Mouse (Mus musculus) stomach, embryonic 15.5 days (tissue): ENCODE measurements at regions not wholly inside any gene's neighbourhood (a gene's known extent, or its start where the extent isn't known, plus 50 kb on each side); places are given as distances from the start of the nearest gene placed in this dataset. TPM values are rescaled to one million over a fixed set of nuclear protein-coding genes. Genes with fewer than 3 reads are reported as not detected.

Experiments used
- ATAC-seq: fragments of 200-750 bp; cut with Nextera tagmentation; 2 replicates; pipeline ENCODE4 v1.8.0; 2017; ENCODE audit warnings: low read depth, moderate number of reproducible peaks, moderate TSS enrichment; ENCODE audit not compliant: insufficient read depth, low FRiP score
- H3K27ac ChIP-seq: fragments of 300-500 bp; sonication (generic); 2 replicates; pipeline ENCODE4 v1.5.1; 2015; ENCODE audit warnings: mild to moderate bottlenecking, inconsistent platforms
- H3K27me3 ChIP-seq: fragments of 300-500 bp; sonication (generic); replicated peaks from 2 replicates; pipeline ENCODE4 v1.6.1; 2015; ENCODE audit warnings: inconsistent platforms
- H3K36me3 ChIP-seq: fragments of 300-500 bp; sonication (generic); 2 replicates; pipeline ENCODE4 v1.6.1; 2015; ENCODE audit warnings: inconsistent platforms
- H3K4me1 ChIP-seq: fragments of 300-500 bp; sonication (generic); 2 replicates; pipeline ENCODE4 v1.6.1; 2015; ENCODE audit warnings: inconsistent platforms
- H3K4me2 ChIP-seq: fragments of 300-500 bp; sonication (generic); 2 replicates; pipeline ENCODE4 v1.6.1; 2015; ENCODE audit warnings: mild to moderate bottlenecking, inconsistent platforms
- H3K4me3 ChIP-seq: fragments of 300-500 bp; sonication (generic); replicated peaks from 2 replicates; pipeline ENCODE4 v1.5.1; 2015; ENCODE audit warnings: inconsistent platforms
- H3K9ac ChIP-seq: fragments of 300-500 bp; sonication (generic); 2 replicates; pipeline ENCODE4 v1.6.1; 2015; ENCODE audit warnings: inconsistent platforms
- H3K9me3 ChIP-seq: fragments of 300-500 bp; sonication (generic); 2 replicates; pipeline ENCODE4 v1.6.1; 2016; ENCODE audit warnings: inconsistent platforms
- WGBS: fragments of 180-500 bp; shearing (Covaris S2); methylation state at CpG from one replicate; pipeline ENCODE4 v1.1.7; 2015; 5-methylcytosine and 5-hydroxymethylcytosine counted together
- microRNA-seq: library from miRNA; unstranded; fragments of <30 nt; microRNA quantifications from one replicate; pipeline ENCODE4, GENCODE M21; 2016

- H3K9ac ChIP-seq, result no peak overlapping the region
- no peaks in the 10 kb centered on the region for H3K9me3 ChIP-seq
- ATAC-seq, result no peak
- no peaks in the 10 kb centered on the region for H3K4me1 ChIP-seq
- no peak overlapping the region for H3K27ac ChIP-seq
- H3K4me2 ChIP-seq, result no peak overlapping the region
- H3K27me3 ChIP-seq, result no peaks in the 10 kb centered on the region
- no peaks in the 10 kb centered on the region for H3K36me3 ChIP-seq
- H3K4me3 ChIP-seq, result no peak overlapping the region
Measured at GRCm38 (mm10) chr4:93412695-93413094, 77.4 kb upstream of the Tusc1 start.

GRCm38 (mm10) chr4:93406876-93407275, 71.6 kb upstream of the Tusc1 start:
- Histone ChIP-seq H3K9ac (no peak overlapping the region), H3K4me1 (no peaks in the 10 kb centered on the region), H3K27me3 (no peaks in the 10 kb centered on the region), H3K4me2 (no peak overlapping the region), H3K36me3 (no peaks in the 10 kb centered on the region), H3K4me3 (no peak overlapping the region), H3K27ac (no peak overlapping the region), H3K9me3 (no peaks in the 10 kb centered on the region)
- no peak for ATAC-seq
- WGBS, result 49% methylated on average over 2 of the region's 2 CpGs

DNA sequence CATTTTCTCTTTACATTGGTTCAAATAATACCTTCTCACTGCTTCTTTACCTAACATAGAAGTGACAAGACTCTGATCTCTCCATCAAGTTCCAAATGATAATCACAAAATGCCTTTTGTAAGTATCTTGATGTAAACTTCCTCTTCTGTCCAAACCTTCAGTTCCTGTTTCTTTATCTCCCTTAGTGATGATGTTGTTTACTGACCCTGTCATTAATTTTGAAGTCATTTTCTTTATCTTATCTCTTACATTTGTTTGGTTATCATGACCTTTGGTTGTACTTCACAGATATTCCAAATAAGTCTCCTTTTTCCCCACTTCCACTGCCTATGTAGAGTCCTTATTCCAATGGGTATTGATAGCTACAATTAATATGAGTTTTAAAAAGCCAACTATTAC, 65.3 kb upstream of the Tusc1 start:
- no peak overlapping the region for H3K4me2 ChIP-seq

More for the DNA sequence above, 65.3 kb upstream of the Tusc1 start:
- Histone ChIP-seq H3K4me3 (no peak overlapping the region), H3K4me1 (no peaks in the 10 kb centered on the region), H3K9ac (no peak overlapping the region), H3K36me3 (no peaks in the 10 kb centered on the region), H3K27me3 (no peaks in the 10 kb centered on the region), H3K27ac (no peak overlapping the region), H3K9me3 (no peaks in the 10 kb centered on the region)
- no peak for ATAC-seq

Small RNAs in the stretch of these regions (microRNA-seq; reads per million reads assigned to microRNA genes)
- not detected for gene Gm22619
